ENCODE assay signal across 15 mouse cellular contexts in the genomic region with DNA sequence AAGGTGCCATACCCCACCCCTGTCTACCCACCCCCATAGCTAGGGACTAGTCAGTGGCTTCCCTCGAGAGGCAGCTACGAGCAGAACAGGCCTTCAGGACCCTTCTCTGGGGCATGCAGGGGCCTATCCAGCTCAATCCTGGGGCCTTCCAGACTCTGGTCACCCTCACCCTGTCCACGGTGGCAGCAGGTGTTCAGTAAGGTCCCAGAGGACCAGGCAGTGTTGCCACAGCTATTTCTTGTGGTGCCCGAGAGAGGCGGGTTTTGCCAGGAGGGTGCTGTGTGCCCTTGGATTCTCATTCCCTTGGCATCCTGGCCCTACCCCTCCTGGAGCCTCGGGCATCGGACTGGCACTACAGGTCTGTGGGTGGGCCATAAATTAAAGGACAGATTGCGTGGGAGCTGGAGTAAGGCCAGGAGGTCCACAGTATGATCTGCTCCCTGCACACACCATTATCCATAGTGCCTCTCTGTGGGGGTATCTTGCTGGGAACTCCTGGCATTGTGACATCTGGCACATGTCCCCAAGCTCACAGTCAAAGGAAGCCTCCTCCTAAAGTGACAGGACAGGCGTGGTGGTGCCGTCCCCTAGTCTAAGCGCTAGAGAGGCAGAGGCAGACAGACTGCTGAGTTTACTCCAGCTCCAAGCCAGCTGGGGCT. TPM values are rescaled to one million over a fixed set of nuclear protein-coding genes. Genes with fewer than 3 reads are reported as not detected.
DNase-seq lines count a peak whose midpoint lies in the region; ATAC-seq and TF ChIP-seq lines count a peak whose summit lies in the region.
"Had no signal": no experiment of that assay in that cellular context is flagged by ENCODE, and none has a peak within 500 bp of the region (broad histone marks: within the 10 kb centered on the region; RNA-seq: fewer than 3 reads in every experiment).

No protein-coding gene starts in this region.

- no peak overlapping the region for H3K27ac ChIP-seq in lung, embryonic 14.5 days (ENCODE audit: low read depth)
- no peak overlapping the region for H3K27ac ChIP-seq in hindbrain, embryonic 14.5 days
- no peak overlapping the region for H3K27ac ChIP-seq in embryonic facial prominence, embryonic 10.5 days (replicated peaks)

- no peaks in the 10 kb centered on the region for H3K9me3 ChIP-seq in lung, embryonic 14.5 days (ENCODE audit: low read depth, low read length)
- H3K9me3 ChIP-seq in hindbrain, embryonic 14.5 days (ENCODE audit: control insufficient read depth, low read length): no peaks in the 10 kb centered on the region
- H3K9me3 ChIP-seq in embryonic facial prominence, embryonic 10.5 days: no peaks in the 10 kb centered on the region

- no peak overlapping the region for H3K9ac ChIP-seq in lung, embryonic 14.5 days
- H3K9ac ChIP-seq in hindbrain, embryonic 14.5 days: no peak overlapping the region

- no peaks in the 10 kb centered on the region for H3K36me3 ChIP-seq in lung, embryonic 14.5 days (ENCODE audit: insufficient read depth)
- H3K36me3 ChIP-seq in hindbrain, embryonic 14.5 days (replicated peaks; ENCODE audit: control insufficient read depth, insufficient read depth): no peaks in the 10 kb centered on the region
- H3K36me3 ChIP-seq in embryonic facial prominence, embryonic 10.5 days (replicated peaks): no peaks in the 10 kb centered on the region

- H3K4me2 ChIP-seq in lung, embryonic 14.5 days: no peak overlapping the region
- H3K4me2 ChIP-seq in hindbrain, embryonic 14.5 days (replicated peaks): no peak overlapping the region

- no peaks in the 10 kb centered on the region for H3K27me3 ChIP-seq in lung, embryonic 14.5 days (ENCODE audit: insufficient read depth, low read length)
- H3K27me3 ChIP-seq in hindbrain, embryonic 14.5 days (ENCODE audit: control insufficient read depth, insufficient read depth, low read length): no peaks in the 10 kb centered on the region
- H3K27me3 ChIP-seq in embryonic facial prominence, embryonic 10.5 days (replicated peaks; ENCODE audit: low read depth, poor library complexity, severe bottlenecking): peaks cover 52% of the 10 kb centered on the region

- no peak for ATAC-seq in lung, embryonic 14.5 days (ENCODE audit: insufficient read depth)
- peak; percentile 65; the same call in 1 of the 2 replicates for ATAC-seq in hindbrain, embryonic 14.5 days (ENCODE audit: low FRiP score)
- ATAC-seq: inflammation-experienced regulatory T-cells, adult 6 months had no signal

- no peak overlapping the region for H3K4me3 ChIP-seq in lung, embryonic 14.5 days (ENCODE audit: low read depth, low read length)
- H3K4me3 ChIP-seq in hindbrain, embryonic 14.5 days (replicated peaks; ENCODE audit: low read length): no peak overlapping the region
- no peak overlapping the region for H3K4me3 ChIP-seq in embryonic facial prominence, embryonic 10.5 days
- H3K4me3 ChIP-seq: erythroblast, embryonic 14.5 days had no signal

- no peak for TF ChIP-seq CTCF in lung, embryonic 14.5 days (IDR thresholded peaks at IDR 0.05; ENCODE audit: low read depth)

- 0 out of 2 replicates have a peak, but pooled peaks cover 2% of the 10 kb centered on the region for H3K4me1 ChIP-seq in lung, embryonic 14.5 days (ENCODE audit: insufficient read depth)
- H3K4me1 ChIP-seq in hindbrain, embryonic 14.5 days (replicated peaks; ENCODE audit: control insufficient read depth, insufficient read depth, low read length): peaks cover 20% of the 10 kb centered on the region
- H3K4me1 ChIP-seq in embryonic facial prominence, embryonic 10.5 days: peaks cover 40% of the 10 kb centered on the region

- peak; percentile 80 to 82 for DNase-seq in adrenal gland, adult (ENCODE audit: inconsistent age in 2 of 2, low spot score in 1 of 2)
- no peak for DNase-seq in adrenal gland, postnatal 4 days (ENCODE audit: low spot score in 2 of 2)
- peak; percentile 27 for DNase-seq in lung, embryonic 14.5 days
- no peak for DNase-seq in lung, adult 18-20 months
- peak; percentile 22 for DNase-seq in adrenal gland, adult 8-10 months
- peak; percentile 55 for DNase-seq in hindbrain, embryonic 14.5 days (ENCODE audit: low spot score)
- no peak for DNase-seq in urinary bladder, postnatal 4 days (ENCODE audit: low spot score in 2 of 2)
- no peak for DNase-seq in embryonic facial prominence, embryonic 10.5 days (ENCODE audit: low spot score)
- DNase-seq: heart, adult 11 months; thymus, postnatal 25 days had no signal

- 59% methylated on average over 11 of the region's 11 CpGs for WGBS in lung, embryonic 14.5 days
- WGBS in hindbrain, embryonic 14.5 days: 41% methylated on average over 11 of the region's 11 CpGs
- 68% methylated on average over 11 of the region's 11 CpGs for WGBS in embryonic facial prominence, embryonic 10.5 days

RNA-seq across cellular contexts. Expression of gene Padi1, which starts 9.2 kb away (rescaled TPM):
- not detected for total RNA-seq in adrenal gland, postnatal 4 days (2021)
- polyA plus RNA-seq in lung, embryonic 14.5 days (2014; fragmentation: Nextera tagmentation; extraction: Ambion mirVana): 0.04 and 0.11 TPM in 2 replicates
- not detected for total RNA-seq in adrenal gland, adult 8-10 months (2022)
- not detected in 2 replicates for polyA plus RNA-seq in hindbrain, embryonic 14.5 days (2014; fragmentation: Nextera tagmentation; extraction: Ambion mirVana)
- 0.10 and 0.22 TPM in 2 replicates for polyA plus RNA-seq in embryonic facial prominence, embryonic 10.5 days (2016; fragmentation: Nextera tagmentation; extraction: Ambion mirVana)
- total RNA-seq: common myeloid progenitor, adult 5-6 weeks; layer of hippocampus, adult 18-20 months had no signal
- polyA plus RNA-seq: erythroblast, embryonic 14.5 days; neural tube, embryonic 11.5 days had no signal

RNA-seq across cellular contexts. Expression of gene Padi3, which starts 25.9 kb away (rescaled TPM):
- total RNA-seq in adrenal gland, postnatal 4 days (2021): not detected
- 0.12 and 0.14 TPM in 2 replicates for polyA plus RNA-seq in lung, embryonic 14.5 days (2014; fragmentation: Nextera tagmentation; extraction: Ambion mirVana)
- total RNA-seq in adrenal gland, adult 8-10 months (2022): not detected
- polyA plus RNA-seq in hindbrain, embryonic 14.5 days (2014; fragmentation: Nextera tagmentation; extraction: Ambion mirVana): not detected in 2 replicates
- polyA plus RNA-seq in embryonic facial prominence, embryonic 10.5 days (2016; fragmentation: Nextera tagmentation; extraction: Ambion mirVana): 0.28 and 0.60 TPM in 2 replicates
- total RNA-seq: layer of hippocampus, adult 18-20 months had no signal
- polyA plus RNA-seq: erythroblast, embryonic 14.5 days; inflammation-experienced regulatory T-cells, adult 6 months; neural tube, embryonic 11.5 days had no signal

Comparison
In these comparisons a context has a peak if more than half of its experiments do, and no peak if none do; other contexts are left out.
1. DNase-seq: peak in adrenal gland, adult (2 of 2), lung, embryonic 14.5 days (single experiment), adrenal gland, adult 8-10 months (single experiment) and hindbrain, embryonic 14.5 days (single experiment); none in adrenal gland, postnatal 4 days (0 of 2), lung, adult 18-20 months (0 of 2), urinary bladder, postnatal 4 days (0 of 2) and embryonic facial prominence, embryonic 10.5 days (single experiment).